Mouse (Mus musculus): ENCODE measurements around the gene Rexo2. TPM values are rescaled to one million over a fixed set of nuclear protein-coding genes. Genes with fewer than 3 reads are reported as not detected.

Gene Rexo2
- polyA plus RNA-seq, 1 experiment = 234 TPM

GRCm38 (mm10) chr9:48465671-48466070 is 14.8 kb downstream of the Rexo2 start:
- Histone ChIP-seq H3K79me3 (ENCODE audit: low read depth) (no peaks in the 10 kb centered on the region), H3ac (ENCODE audit: control insufficient read depth, insufficient read length, low read depth) (no peak overlapping the region), H3K27me3 (ENCODE audit: control insufficient read depth, insufficient read depth, insufficient read length) (no peaks in the 10 kb centered on the region), H3K36me3 (ENCODE audit: control insufficient read depth, insufficient read depth) (peaks cover 17% of the 10 kb centered on the region), H3K4me3 (ENCODE audit: insufficient read depth, poor library complexity, severe bottlenecking) (no peak overlapping the region), H3K79me2 (ENCODE audit: control insufficient read depth, insufficient read depth) (no peaks in the 10 kb centered on the region)
- TF ChIP-seq USF1 (IDR thresholded peaks at IDR 0.05; ENCODE audit: low read depth) (no peak), FOSL1 (IDR thresholded peaks at IDR 0.05; ENCODE audit: insufficient read depth, low read length, poor library complexity, severe bottlenecking) (no peak), MYOG (IDR thresholded peaks at IDR 0.05; ENCODE audit: control insufficient read depth, extremely low read depth, insufficient read length) (no peak), MYOD1 (IDR thresholded peaks at IDR 0.05; ENCODE audit: control insufficient read depth, insufficient read length, low read depth) (no peak), CTCF (IDR thresholded peaks at IDR 0.05; ENCODE audit: control insufficient read depth, insufficient read depth, insufficient read length) (no peak), MAX (IDR thresholded peaks at IDR 0.05) (no peak)

DNA sequence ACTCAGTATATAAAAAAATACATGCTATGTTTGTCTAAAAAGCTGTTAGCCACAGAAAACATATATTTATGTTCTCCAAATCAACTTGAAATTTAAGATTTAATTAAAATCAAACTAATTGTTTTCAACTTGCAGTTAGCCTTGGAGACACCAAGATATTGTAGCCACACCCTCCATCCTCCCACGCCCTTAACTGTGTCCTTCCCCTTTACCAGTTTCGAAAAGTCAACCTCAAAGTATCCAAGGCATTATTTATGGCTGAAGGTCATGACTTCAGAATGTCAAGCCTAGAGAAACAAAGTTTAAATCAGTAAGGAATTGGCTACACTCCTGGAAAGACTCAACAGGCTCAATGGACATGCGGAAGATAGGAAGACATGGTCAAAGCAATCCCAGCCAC is 18.9 kb downstream of the Rexo2 start:
- H3K79me3 ChIP-seq (ENCODE audit: low read depth) = no peaks in the 10 kb centered on the region
- no peak for TF ChIP-seq USF1 (IDR thresholded peaks at IDR 0.05; ENCODE audit: low read depth)
- no peak for TF ChIP-seq CEBPB (IDR thresholded peaks at IDR 0.05; ENCODE audit: low read depth)
- no peak for TF ChIP-seq CTCF (IDR thresholded peaks at IDR 0.05; ENCODE audit: control insufficient read depth, insufficient read depth, insufficient read length)
- no peak for TF ChIP-seq MYOG (IDR thresholded peaks at IDR 0.05; ENCODE audit: control insufficient read depth, extremely low read depth, insufficient read length)
- TF ChIP-seq FOSL1 (IDR thresholded peaks at IDR 0.05; ENCODE audit: insufficient read depth, low read length, poor library complexity, severe bottlenecking) = no peak
- no peak for TF ChIP-seq MAX (IDR thresholded peaks at IDR 0.05)
- no peak for TF ChIP-seq MYOD1 (IDR thresholded peaks at IDR 0.05; ENCODE audit: control insufficient read depth, insufficient read length, low read depth)

DNA sequence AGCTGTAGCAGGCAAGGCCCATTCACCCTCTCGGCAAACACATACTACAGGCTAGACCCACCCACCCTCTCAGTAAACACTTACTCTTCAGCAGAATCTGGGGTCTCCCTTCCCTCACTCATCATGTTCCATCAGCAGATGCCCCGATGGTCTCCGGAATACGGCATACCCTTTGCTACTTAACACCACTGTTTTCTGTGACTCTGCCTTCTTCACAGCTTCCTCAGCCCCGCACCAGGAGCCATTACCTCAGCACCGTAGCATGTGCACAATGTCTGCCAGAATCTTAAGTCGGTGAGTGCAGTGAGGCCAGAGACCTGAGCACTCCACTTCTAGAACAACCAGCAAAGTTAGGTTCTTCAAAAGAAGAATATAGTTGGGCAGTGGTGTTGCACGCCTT is 19.7 kb downstream of the Rexo2 start:
- no peak overlapping the region for H3ac ChIP-seq (ENCODE audit: control insufficient read depth, insufficient read length, low read depth)
- TF ChIP-seq MYOG (IDR thresholded peaks at IDR 0.05; ENCODE audit: control insufficient read depth, extremely low read depth, insufficient read length) (no peak), FOSL1 (IDR thresholded peaks at IDR 0.05; ENCODE audit: insufficient read depth, low read length, poor library complexity, severe bottlenecking) (no peak), MYOD1 (IDR thresholded peaks at IDR 0.05; ENCODE audit: control insufficient read depth, insufficient read length, low read depth) (no peak), CEBPB (IDR thresholded peaks at IDR 0.05; ENCODE audit: low read depth) (no peak), CTCF (IDR thresholded peaks at IDR 0.05; ENCODE audit: control insufficient read depth, insufficient read depth, insufficient read length) (no peak), MAX (IDR thresholded peaks at IDR 0.05) (no peak), USF1 (IDR thresholded peaks at IDR 0.05; ENCODE audit: low read depth) (no peak)
- no peaks in the 10 kb centered on the region for H3K27me3 ChIP-seq (ENCODE audit: control insufficient read depth, insufficient read depth, insufficient read length)
- no peaks in the 10 kb centered on the region for H3K79me3 ChIP-seq (ENCODE audit: low read depth)
- no peak overlapping the region for H3K4me3 ChIP-seq (ENCODE audit: insufficient read depth, poor library complexity, severe bottlenecking)
- no peaks in the 10 kb centered on the region for H3K36me3 ChIP-seq (ENCODE audit: control insufficient read depth, insufficient read depth)
- no peaks in the 10 kb centered on the region for H3K79me2 ChIP-seq (ENCODE audit: control insufficient read depth, insufficient read depth)

More for the DNA sequence above, 18.9 kb downstream of the Rexo2 start:
- Histone ChIP-seq H3K79me2 (ENCODE audit: control insufficient read depth, insufficient read depth) (no peaks in the 10 kb centered on the region), H3K4me3 (ENCODE audit: insufficient read depth, poor library complexity, severe bottlenecking) (no peak overlapping the region), H3K27me3 (ENCODE audit: control insufficient read depth, insufficient read depth, insufficient read length) (no peaks in the 10 kb centered on the region), H3K36me3 (ENCODE audit: control insufficient read depth, insufficient read depth) (peaks cover 3% of the 10 kb centered on the region), H3ac (ENCODE audit: control insufficient read depth, insufficient read length, low read depth) (no peak overlapping the region)

DNA sequence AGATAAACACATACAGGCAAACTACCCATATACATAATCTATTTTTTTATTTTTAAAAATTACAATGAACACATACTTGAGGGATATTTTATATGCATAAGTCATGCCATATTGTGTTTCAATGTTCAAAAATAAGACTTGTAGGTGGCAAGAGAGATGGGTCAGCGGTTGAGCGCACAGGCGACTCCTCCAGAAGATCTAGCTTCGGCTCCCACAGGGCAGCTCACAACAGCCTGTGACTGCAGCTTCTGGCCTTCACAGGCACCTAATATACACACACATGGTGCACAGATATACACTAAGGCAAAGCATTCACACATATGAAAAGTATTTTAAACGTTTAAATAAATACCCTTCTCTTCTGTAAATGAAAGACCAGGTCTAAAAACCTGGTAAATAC is 21.0 kb downstream of the Rexo2 start:
- no peaks in the 10 kb centered on the region for H3K27me3 ChIP-seq (ENCODE audit: control insufficient read depth, insufficient read depth, insufficient read length)
- no peaks in the 10 kb centered on the region for H3K79me3 ChIP-seq (ENCODE audit: low read depth)
- H3K36me3 ChIP-seq (ENCODE audit: control insufficient read depth, insufficient read depth) = no peaks in the 10 kb centered on the region
- H3K79me2 ChIP-seq (ENCODE audit: control insufficient read depth, insufficient read depth) = no peaks in the 10 kb centered on the region
- TF ChIP-seq CTCF (IDR thresholded peaks at IDR 0.05; ENCODE audit: control insufficient read depth, insufficient read depth, insufficient read length) (no peak), USF1 (IDR thresholded peaks at IDR 0.05; ENCODE audit: low read depth) (no peak), CEBPB (IDR thresholded peaks at IDR 0.05; ENCODE audit: low read depth) (no peak), MAX (IDR thresholded peaks at IDR 0.05) (no peak), FOSL1 (IDR thresholded peaks at IDR 0.05; ENCODE audit: insufficient read depth, low read length, poor library complexity, severe bottlenecking) (no peak), MYOG (IDR thresholded peaks at IDR 0.05; ENCODE audit: control insufficient read depth, extremely low read depth, insufficient read length) (no peak), MYOD1 (IDR thresholded peaks at IDR 0.05; ENCODE audit: control insufficient read depth, insufficient read length, low read depth) (no peak)
- no peak overlapping the region for H3K4me3 ChIP-seq (ENCODE audit: insufficient read depth, poor library complexity, severe bottlenecking)
- no peak overlapping the region for H3ac ChIP-seq (ENCODE audit: control insufficient read depth, insufficient read length, low read depth)

DNA sequence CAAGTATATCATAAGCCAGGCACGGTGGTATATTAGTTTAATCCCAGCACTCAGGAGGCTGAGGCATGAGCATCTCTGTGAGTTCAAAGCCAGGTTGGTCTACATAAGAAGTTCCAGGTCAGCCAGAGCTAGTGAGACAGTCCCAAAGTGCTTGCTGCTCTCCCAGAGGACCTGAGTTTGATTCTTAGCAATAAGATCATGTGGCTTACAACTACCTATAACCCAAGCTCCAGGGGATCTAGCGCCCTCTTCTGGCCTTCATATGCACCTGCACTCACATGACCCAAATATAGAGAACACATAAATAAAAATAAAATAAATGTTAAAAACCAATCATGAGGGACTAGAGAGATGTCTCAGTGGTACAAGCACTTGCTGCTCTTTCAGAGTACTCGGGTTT is 21.5 kb downstream of the Rexo2 start:
- Histone ChIP-seq H3K79me3 (ENCODE audit: low read depth) (no peaks in the 10 kb centered on the region), H3K79me2 (ENCODE audit: control insufficient read depth, insufficient read depth) (no peaks in the 10 kb centered on the region), H3K27me3 (ENCODE audit: control insufficient read depth, insufficient read depth, insufficient read length) (no peaks in the 10 kb centered on the region), H3ac (ENCODE audit: control insufficient read depth, insufficient read length, low read depth) (no peak overlapping the region), H3K4me3 (ENCODE audit: insufficient read depth, poor library complexity, severe bottlenecking) (no peak overlapping the region), H3K36me3 (ENCODE audit: control insufficient read depth, insufficient read depth) (no peaks in the 10 kb centered on the region)
- TF ChIP-seq MYOD1 (IDR thresholded peaks at IDR 0.05; ENCODE audit: control insufficient read depth, insufficient read length, low read depth) = no peak
- TF ChIP-seq CTCF (IDR thresholded peaks at IDR 0.05; ENCODE audit: control insufficient read depth, insufficient read depth, insufficient read length) = no peak
- TF ChIP-seq CEBPB (IDR thresholded peaks at IDR 0.05; ENCODE audit: low read depth) = no peak
- TF ChIP-seq MYOG (IDR thresholded peaks at IDR 0.05; ENCODE audit: control insufficient read depth, extremely low read depth, insufficient read length) = no peak
- no peak for TF ChIP-seq USF1 (IDR thresholded peaks at IDR 0.05; ENCODE audit: low read depth)
- no peak for TF ChIP-seq FOSL1 (IDR thresholded peaks at IDR 0.05; ENCODE audit: insufficient read depth, low read length, poor library complexity, severe bottlenecking)
- TF ChIP-seq MAX (IDR thresholded peaks at IDR 0.05) = no peak

DNA sequence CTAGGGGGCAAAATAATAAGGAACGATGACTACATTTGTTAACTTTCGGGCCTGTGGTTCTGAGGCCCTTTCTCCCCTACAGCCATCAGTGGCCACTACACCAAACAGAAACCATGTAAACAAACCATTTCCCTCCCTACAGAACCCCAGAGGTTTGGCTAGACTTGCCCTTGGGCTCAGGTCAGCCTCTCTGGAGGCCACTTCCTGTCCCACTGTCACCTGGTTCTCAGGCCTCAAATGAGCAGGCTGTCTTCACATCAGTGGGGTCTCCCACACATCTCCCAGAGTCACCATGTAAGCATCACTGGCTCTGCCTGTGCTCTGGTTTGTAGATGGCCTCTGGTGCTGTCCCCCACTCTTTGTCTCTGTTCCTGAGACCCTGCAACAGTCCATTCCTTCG is 24.5 kb downstream of the Rexo2 start:
- TF ChIP-seq MYOD1 (IDR thresholded peaks at IDR 0.05; ENCODE audit: control insufficient read depth, insufficient read length, low read depth) (peak; percentile 45), CEBPB (IDR thresholded peaks at IDR 0.05; ENCODE audit: low read depth) (no peak), CTCF (IDR thresholded peaks at IDR 0.05; ENCODE audit: control insufficient read depth, insufficient read depth, insufficient read length) (no peak), MYOG (IDR thresholded peaks at IDR 0.05; ENCODE audit: control insufficient read depth, extremely low read depth, insufficient read length) (no peak), MAX (IDR thresholded peaks at IDR 0.05) (no peak), FOSL1 (IDR thresholded peaks at IDR 0.05; ENCODE audit: insufficient read depth, low read length, poor library complexity, severe bottlenecking) (no peak), USF1 (IDR thresholded peaks at IDR 0.05; ENCODE audit: low read depth) (no peak)
- no peak overlapping the region for H3K4me3 ChIP-seq (ENCODE audit: insufficient read depth, poor library complexity, severe bottlenecking)
- no peaks in the 10 kb centered on the region for H3K79me2 ChIP-seq (ENCODE audit: control insufficient read depth, insufficient read depth)
- no peaks in the 10 kb centered on the region for H3K36me3 ChIP-seq (ENCODE audit: control insufficient read depth, insufficient read depth)
- no peaks in the 10 kb centered on the region for H3K27me3 ChIP-seq (ENCODE audit: control insufficient read depth, insufficient read depth, insufficient read length)
- no peak overlapping the region for H3ac ChIP-seq (ENCODE audit: control insufficient read depth, insufficient read length, low read depth)
- H3K79me3 ChIP-seq (ENCODE audit: low read depth) = no peaks in the 10 kb centered on the region
